Mouse (Mus musculus) left cerebral cortex, adult 6 months (tissue): Measurements from ENCODE around the gene Bco1. TPM values are rescaled to one million over a fixed set of nuclear protein-coding genes. Genes with fewer than 3 reads are reported as not detected.

Experiments used
- long read RNA-seq, 2 experiments: library from polyadenylated mRNA; unstranded; transcript quantifications; one replicate each; pipeline ENCODE4 v2.0.0; 2019 to 2020
- polyA plus RNA-seq: library from polyadenylated mRNA; unstranded; fragments of <200 nt; fragmentation: Nextera tagmentation; gene quantifications from 2 replicates; pipeline ENCODE4 v1.2.3, GENCODE M21; 2021

Bco1 gene
- not detected in 2 replicates for polyA plus RNA-seq
- long read RNA-seq, experiment 1: 0 reads
- long read RNA-seq, experiment 2: 0 reads

DNA sequence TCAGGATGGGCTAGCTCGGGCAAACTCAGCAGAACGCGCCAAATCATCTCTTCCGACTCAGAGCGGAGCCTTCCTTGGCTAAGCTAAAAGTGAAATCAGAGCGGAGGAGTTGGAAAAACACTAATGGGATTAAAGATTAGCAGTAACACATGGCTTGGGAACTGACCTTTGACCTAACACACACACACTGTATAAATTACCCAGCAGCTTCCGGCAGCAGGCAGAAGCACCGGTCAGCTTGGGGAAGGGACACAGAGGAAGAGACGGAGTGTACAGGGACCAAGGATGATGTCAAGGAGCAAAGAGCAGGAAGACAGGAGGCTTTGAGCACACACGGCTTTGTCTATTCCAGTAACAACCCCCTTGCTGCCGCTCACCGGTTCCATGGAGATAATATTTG lies at the start of gene Bco1:
Gene Bco1, plus strand, starts transcription at position 208 of the 400 bp plus-strand sequence.

GRCm38 (mm10) chr8:117082399-117082872 lies 13.2 kb upstream of the Bco1 start, which contains the start of gene Pkd1l2:
Gene Pkd1l2, minus strand, starts transcription at chr8:117082449.

GRCm38 (mm10) chr8:117158135-117158761 lies 62.6 kb downstream of the Bco1 start, which contains the start of gene Gan:
Gene Gan, plus strand, starts transcription at chr8:117158135.

Other genes with a start within 250 kb of the Bco1 start
- 50.3 and 64.3 TPM in 2 replicates for gene Cmc2, start 174.4 kb upstream of the Bco1 start, polyA plus RNA-seq
- gene Cenpn, start 174.1 kb upstream of the Bco1 start, polyA plus RNA-seq: 0.38 and 0.51 TPM in 2 replicates
- 6.5 and 10.7 TPM in 2 replicates for gene Atmin, start 152.5 kb upstream of the Bco1 start, polyA plus RNA-seq
- 3.1 and 5.6 TPM in 2 replicates for gene 1700030J22Rik, start 116.9 kb upstream of the Bco1 start, polyA plus RNA-seq
- 117 and 129 TPM in 2 replicates for gene Gcsh, start 102.3 kb upstream of the Bco1 start, polyA plus RNA-seq
- 0.04 and 0.12 TPM in 2 replicates for gene Pkd1l2, start 13.4 kb upstream of the Bco1 start, polyA plus RNA-seq
- 0.94 and 1.1 TPM in 2 replicates for gene Gan, start 62.3 kb downstream of the Bco1 start, polyA plus RNA-seq
- gene Cmip, start 161.2 kb downstream of the Bco1 start, polyA plus RNA-seq: 85.6 and 91.0 TPM in 2 replicates